Mouse (Mus musculus) forebrain, embryonic 11.5 days (tissue): ENCODE data around the gene Man2a1. TPM values are rescaled to one million over a fixed set of nuclear protein-coding genes. Genes with fewer than 3 reads are reported as not detected.

Experiments used
- ATAC-seq: fragments of 200-750 bp; cut with Nextera tagmentation; replicated peaks from 2 replicates; pipeline ENCODE4 v1.8.0; 2017; ENCODE audit warnings: moderate TSS enrichment; ENCODE audit not compliant: low FRiP score
- DNase-seq: peaks from one replicate; pipeline ENCODE4 v3.0.0-alpha.2; 2017; ENCODE audit warnings: low spot score
- H3K27ac ChIP-seq: fragments of 300-500 bp; sonication (generic); 2 replicates; pipeline ENCODE4 v1.5.1; 2014; ENCODE audit warnings: low read depth, low read length
- H3K27me3 ChIP-seq: fragments of 300-500 bp; sonication (generic); 2 replicates; pipeline ENCODE4 v1.6.1; 2014; ENCODE audit warnings: mild to moderate bottlenecking, low read length, mixed read lengths; ENCODE audit not compliant: control insufficient read depth, insufficient read depth
- H3K36me3 ChIP-seq: fragments of 300-500 bp; sonication (generic); 2 replicates; pipeline ENCODE4 v1.6.1; 2014; ENCODE audit warnings: mild to moderate bottlenecking, low read length, moderate library complexity, mixed read lengths; ENCODE audit not compliant: control insufficient read depth, insufficient read depth
- H3K4me1 ChIP-seq: fragments of 300-500 bp; sonication (generic); replicated peaks from 2 replicates; pipeline ENCODE4 v1.6.1; 2014; ENCODE audit warnings: low read length, mixed read lengths; ENCODE audit not compliant: control insufficient read depth, insufficient read depth
- H3K4me2 ChIP-seq: fragments of 300-500 bp; sonication (generic); 2 replicates; pipeline ENCODE4 v1.6.1; 2014; ENCODE audit warnings: low read depth, mild to moderate bottlenecking, low read length, moderate library complexity, mixed read lengths; ENCODE audit not compliant: severe bottlenecking
- H3K4me3 ChIP-seq: fragments of 300-500 bp; sonication (generic); 2 replicates; pipeline ENCODE4 v1.5.1; 2014; ENCODE audit warnings: low read depth, low read length
- H3K9ac ChIP-seq: fragments of 300-500 bp; sonication (generic); 2 replicates; pipeline ENCODE4 v1.6.1; 2014; ENCODE audit warnings: low read length
- H3K9me3 ChIP-seq: fragments of 300-500 bp; sonication (generic); 2 replicates; pipeline ENCODE4 v1.6.1; 2016; ENCODE audit warnings: low read length, mixed read lengths; ENCODE audit not compliant: control insufficient read depth
- WGBS: fragments of 180-500 bp; shearing (Covaris S2); extraction: QIAGEN DNeasy Blood & Tissue Kit; methylation state at CpG from one replicate; pipeline ENCODE4 v1.1.7; 2014; 5-methylcytosine and 5-hydroxymethylcytosine counted together
- polyA plus RNA-seq: library from polyadenylated mRNA; unstranded; fragments of >200 nt; fragmentation: Nextera tagmentation; extraction: Ambion mirVana; gene quantifications from 2 replicates; pipeline ENCODE4 v1.2.1, GENCODE M21; 2014

The Man2a1 gene
- polyA plus RNA-seq, 1 experiment from 2014 or later = 5.1 TPM

GRCm38 (mm10) chr17:64742715-64743605 is 142.4 kb downstream of the Man2a1 start:
- WGBS = 90% methylated on average over 6 of the region's 6 CpGs
- H3K36me3 ChIP-seq = no peaks in the 10 kb centered on the region; the same call in 1 of the 2 replicates
- ATAC-seq (no peak), DNase-seq (no peak)
- H3K4me1 ChIP-seq = no peaks in the 10 kb centered on the region
- H3K27me3 ChIP-seq = no peaks in the 10 kb centered on the region
- no peak overlapping the region for H3K4me2 ChIP-seq
- no peak overlapping the region for H3K9ac ChIP-seq
- no peaks in the 10 kb centered on the region for H3K9me3 ChIP-seq
- H3K27ac ChIP-seq = no peak overlapping the region
- H3K4me3 ChIP-seq = no peak overlapping the region

DNA sequence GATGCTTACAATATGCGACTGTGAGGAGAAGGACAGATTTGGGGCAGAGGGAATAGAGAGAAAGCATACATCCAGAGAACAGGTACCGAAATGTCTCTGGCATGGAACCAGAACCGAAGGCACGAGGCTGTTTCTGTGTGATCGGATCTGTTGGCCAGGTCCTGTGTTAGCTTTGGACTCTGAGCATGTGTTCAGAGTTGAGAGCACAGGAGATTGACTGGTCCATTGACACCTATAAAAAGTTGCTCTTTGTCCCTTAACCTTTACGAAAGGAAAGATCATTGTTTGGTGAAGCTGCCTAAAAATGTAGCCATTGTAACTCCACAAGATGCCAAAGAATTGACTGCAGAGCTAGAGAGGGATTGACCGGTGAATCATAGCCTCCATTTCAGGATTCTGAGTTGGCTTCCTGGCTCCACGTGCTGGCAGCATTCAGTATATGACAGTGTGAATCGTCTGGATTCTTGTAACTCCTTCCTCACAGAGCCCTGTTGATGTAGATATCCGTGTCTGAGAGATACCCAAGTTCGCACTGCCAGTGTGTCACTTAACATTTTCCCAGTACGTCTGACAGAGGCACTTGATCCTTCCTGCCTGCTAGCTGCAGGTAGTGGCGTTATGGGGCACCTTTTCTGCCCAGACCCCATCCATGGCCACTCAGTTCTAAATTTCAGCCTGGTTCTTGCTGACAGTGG is 143.2 kb downstream of the Man2a1 start:
- H3K27ac ChIP-seq = no peak overlapping the region
- no peak overlapping the region for H3K9ac ChIP-seq
- DNase-seq (no peak), ATAC-seq (no peak)
- no peak overlapping the region for H3K4me3 ChIP-seq
- no peaks in the 10 kb centered on the region; the same call in 1 of the 2 replicates for H3K36me3 ChIP-seq
- 93% methylated on average over 13 of the region's 13 CpGs for WGBS
- no peak overlapping the region for H3K4me2 ChIP-seq
- H3K27me3 ChIP-seq = no peaks in the 10 kb centered on the region
- no peaks in the 10 kb centered on the region for H3K4me1 ChIP-seq
- H3K9me3 ChIP-seq = no peaks in the 10 kb centered on the region

DNA sequence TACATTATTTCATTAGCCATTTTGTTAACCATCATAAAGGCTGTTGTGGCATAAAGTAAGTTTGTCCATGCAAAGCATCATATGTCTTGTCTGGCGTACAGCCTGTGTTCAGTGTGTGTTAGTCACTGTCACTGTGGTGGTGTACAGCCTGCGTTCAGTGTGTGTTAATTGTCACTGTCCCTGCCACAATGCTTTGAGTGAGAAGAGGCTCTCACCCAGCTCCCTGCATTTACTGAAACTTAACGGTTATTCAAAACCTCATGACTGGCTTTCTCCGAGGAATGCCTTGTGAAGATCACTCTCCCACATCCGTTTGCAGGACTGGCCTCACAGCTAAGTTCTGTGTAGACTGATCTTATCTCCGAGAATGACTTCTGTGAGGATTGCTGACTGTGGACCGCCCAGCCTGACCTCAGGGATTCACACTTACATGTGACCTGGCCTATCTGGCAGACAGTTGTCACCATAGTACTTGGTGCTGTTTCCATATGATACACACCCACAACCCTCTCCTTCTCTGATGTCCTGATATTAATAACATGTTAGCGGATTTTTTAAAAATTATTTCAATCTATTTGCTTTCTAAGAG is 146.2 kb downstream of the Man2a1 start:
- DNase-seq = no peak
- Histone ChIP-seq H3K9me3 (no peaks in the 10 kb centered on the region), H3K36me3 (no peaks in the 10 kb centered on the region), H3K4me3 (no peak overlapping the region), H3K27ac (no peak overlapping the region), H3K4me1 (no peaks in the 10 kb centered on the region), H3K4me2 (no peak overlapping the region), H3K9ac (no peak overlapping the region), H3K27me3 (no peaks in the 10 kb centered on the region)
- WGBS = 89% methylated on average over 8 of the region's 8 CpGs
- ATAC-seq = no peak

- no peak for ATAC-seq
- WGBS = 92% methylated on average over 5 of the region's 5 CpGs
- no peaks in the 10 kb centered on the region for H3K4me1 ChIP-seq
- no peaks in the 10 kb centered on the region for H3K36me3 ChIP-seq
- no peak overlapping the region for H3K9ac ChIP-seq
- H3K27ac ChIP-seq = no peak overlapping the region
- H3K9me3 ChIP-seq = no peaks in the 10 kb centered on the region
- no peak overlapping the region for H3K4me2 ChIP-seq
- no peak overlapping the region for H3K4me3 ChIP-seq
- no peaks in the 10 kb centered on the region for H3K27me3 ChIP-seq
- no peak for DNase-seq
Observed at GRCm38 (mm10) chr17:64747461-64747860, 146.9 kb downstream of the Man2a1 start.

DNA sequence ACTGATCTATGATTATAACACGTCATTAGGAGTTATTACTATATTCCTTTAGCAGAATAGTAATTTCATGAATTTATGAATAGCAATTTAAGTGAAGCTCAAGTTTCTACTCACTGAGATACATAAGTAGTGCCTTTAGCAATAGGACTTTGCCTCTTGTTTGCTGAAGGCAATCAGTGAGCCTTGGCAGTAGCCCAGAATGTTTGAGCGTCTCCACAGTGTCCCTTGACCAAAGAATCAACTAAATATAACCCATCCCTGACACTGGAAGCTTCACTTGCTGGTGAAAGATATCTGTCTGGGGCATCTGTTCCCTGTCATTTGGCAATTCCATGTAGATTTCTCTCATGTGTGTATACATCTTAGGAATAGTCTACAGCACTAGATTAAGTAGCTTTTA is 147.6 kb downstream of the Man2a1 start:
- ATAC-seq (no peak), DNase-seq (no peak)
- Histone ChIP-seq H3K4me1 (no peaks in the 10 kb centered on the region), H3K27ac (no peak overlapping the region), H3K27me3 (no peaks in the 10 kb centered on the region), H3K36me3 (no peaks in the 10 kb centered on the region), H3K4me2 (no peak overlapping the region), H3K9me3 (no peaks in the 10 kb centered on the region), H3K9ac (no peak overlapping the region), H3K4me3 (no peak overlapping the region)
- 91% methylated on average over 2 of the region's 2 CpGs for WGBS

GRCm38 (mm10) chr17:64749146-64749545 is 148.6 kb downstream of the Man2a1 start:
- no peak overlapping the region for H3K9ac ChIP-seq
- H3K27ac ChIP-seq = no peak overlapping the region
- no peak overlapping the region for H3K4me2 ChIP-seq
- no peaks in the 10 kb centered on the region for H3K27me3 ChIP-seq
- ATAC-seq = no peak
- H3K36me3 ChIP-seq = no peaks in the 10 kb centered on the region
- H3K4me3 ChIP-seq = no peak overlapping the region
- no peaks in the 10 kb centered on the region for H3K4me1 ChIP-seq
- 83% methylated on average over 1 of the region's 1 CpGs for WGBS
- H3K9me3 ChIP-seq = no peaks in the 10 kb centered on the region
- no peak for DNase-seq

DNA sequence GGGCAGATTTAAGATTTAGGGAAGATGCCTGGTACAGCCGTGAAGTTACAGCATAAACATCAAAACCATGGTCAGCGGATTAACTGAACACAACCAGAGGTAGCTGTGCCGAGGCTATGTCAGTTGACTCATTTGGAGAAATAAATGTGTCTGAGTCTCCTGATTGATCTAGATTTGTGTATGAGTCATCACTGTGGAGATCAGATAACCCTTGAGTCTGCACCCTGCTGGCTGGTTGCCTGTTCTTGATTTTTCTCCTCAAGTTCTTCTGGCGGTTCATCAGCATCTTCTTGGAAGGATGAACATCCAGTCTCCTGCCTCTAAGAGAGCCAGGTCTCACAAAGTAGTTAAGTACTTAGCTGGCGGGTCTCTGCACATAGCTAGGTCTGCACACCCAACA is 150.7 kb downstream of the Man2a1 start:
- Histone ChIP-seq H3K4me1 (no peaks in the 10 kb centered on the region), H3K27ac (no peak overlapping the region), H3K36me3 (no peaks in the 10 kb centered on the region), H3K9ac (no peak overlapping the region), H3K27me3 (no peaks in the 10 kb centered on the region), H3K4me2 (no peak overlapping the region), H3K9me3 (no peaks in the 10 kb centered on the region), H3K4me3 (no peak overlapping the region)
- no peak for DNase-seq
- 91% methylated on average over 5 of the region's 5 CpGs for WGBS
- ATAC-seq = no peak

GRCm38 (mm10) chr17:64752126-64753019 is 151.8 kb downstream of the Man2a1 start:
- Histone ChIP-seq H3K9me3 (no peaks in the 10 kb centered on the region), H3K4me2 (no peak overlapping the region), H3K27ac (no peak overlapping the region), H3K9ac (no peak overlapping the region), H3K27me3 (no peaks in the 10 kb centered on the region), H3K36me3 (no peaks in the 10 kb centered on the region), H3K4me3 (no peak overlapping the region), H3K4me1 (no peaks in the 10 kb centered on the region)
- DNase-seq = no peak
- 95% methylated on average over 13 of the region's 13 CpGs for WGBS
- ATAC-seq = no peak
